Mouse (Mus musculus): ENCODE measurements around the gene Zfp583. TPM values are rescaled to one million over a fixed set of nuclear protein-coding genes. Genes with fewer than 3 reads are reported as not detected.
A peak's percentile ranks its signal among the peaks of the same experiment; 100 is the strongest.

The Zfp583 gene
- total RNA-seq, 2 experiments from 2014 or later: 0.31 to 1.2 TPM

DNA sequence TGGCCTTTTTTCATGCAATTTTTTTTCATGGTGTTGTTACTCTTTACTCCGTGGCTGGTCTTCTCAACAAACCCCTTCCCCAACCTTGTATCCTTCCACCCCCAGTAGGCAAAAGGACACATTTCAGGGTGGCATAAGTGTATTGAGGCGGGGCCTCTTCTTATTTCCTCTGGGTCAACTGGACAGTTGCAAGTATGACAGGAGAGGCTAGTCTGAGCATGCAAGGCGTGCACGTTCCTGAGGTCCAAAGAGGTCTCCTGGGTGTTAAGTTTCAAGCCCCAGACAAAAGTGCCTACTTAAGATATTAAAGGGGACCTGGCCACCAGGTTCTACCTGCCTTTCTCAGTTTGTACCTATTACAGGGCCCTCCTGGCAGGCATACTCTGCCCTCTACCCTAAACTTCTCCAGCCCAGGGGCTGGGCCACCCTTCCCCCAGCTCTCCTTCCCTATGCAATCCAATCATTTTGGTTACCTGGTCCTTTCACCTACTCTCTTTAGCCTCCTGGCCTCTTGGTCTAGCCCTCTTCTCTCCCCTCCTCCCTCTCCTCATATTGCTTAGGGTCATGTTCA, 46.6 kb downstream of the Zfp583 start:
- DNase-seq: no peak
- intact Hi-C loops (cut with DNase I): loop anchor here (5.0 to 10.0 kb wide), 3 partner anchors 80 to 1780 kb away; partner anchors contain the start of genes Fiz1, Ppp1r12c, Zfp524 and Zfp78
- TF ChIP-seq CTCF (IDR thresholded peaks at IDR 0.05): no peak
- Histone ChIP-seq H3K27ac (no peak overlapping the region), H3K4me3 (no peak overlapping the region)

DNA sequence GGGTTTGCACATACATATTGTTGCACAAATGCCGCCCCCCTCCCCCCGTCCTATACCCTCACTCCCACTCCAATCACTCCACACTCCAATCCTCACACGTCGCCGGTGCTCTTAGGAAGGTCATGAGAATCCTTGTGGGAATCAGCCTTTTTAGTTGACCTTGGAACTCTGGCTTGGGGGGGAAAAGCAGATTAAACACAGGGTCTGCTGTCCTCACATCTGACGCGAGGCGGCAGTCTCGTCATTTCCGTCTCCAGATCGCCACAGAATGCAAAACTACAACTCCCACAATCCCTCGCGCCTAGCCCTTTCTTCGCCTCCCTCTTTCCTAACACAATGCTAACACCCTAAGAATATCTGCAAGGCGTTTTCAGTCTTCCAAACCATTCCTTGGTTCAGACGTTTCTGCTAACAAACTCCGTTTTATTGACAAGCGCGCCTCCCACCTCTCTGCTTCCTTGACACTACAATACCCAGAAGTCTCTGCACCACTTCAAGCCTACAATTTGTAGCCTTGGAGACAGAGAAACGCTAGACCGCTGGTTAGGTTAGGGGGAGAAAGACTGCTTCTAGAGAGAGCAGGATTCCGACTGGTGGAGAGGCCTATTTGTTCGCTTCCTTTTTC, 47.5 kb downstream of the Zfp583 start:
- peak; percentile 82 for DNase-seq
- peak; percentile 49 for TF ChIP-seq CTCF (IDR thresholded peaks at IDR 0.05)
- intact Hi-C loops (cut with DNase I): loop anchor here (2.0 to 10.0 kb wide), 3 partner anchors 43 to 1779 kb away; partner anchors contain the start of genes Ppp1r12c and Zfp78
- peak overlapping the region; percentile 94 for H3K27ac ChIP-seq
- peak overlapping the region; percentile 81 for H3K4me3 ChIP-seq

DNA sequence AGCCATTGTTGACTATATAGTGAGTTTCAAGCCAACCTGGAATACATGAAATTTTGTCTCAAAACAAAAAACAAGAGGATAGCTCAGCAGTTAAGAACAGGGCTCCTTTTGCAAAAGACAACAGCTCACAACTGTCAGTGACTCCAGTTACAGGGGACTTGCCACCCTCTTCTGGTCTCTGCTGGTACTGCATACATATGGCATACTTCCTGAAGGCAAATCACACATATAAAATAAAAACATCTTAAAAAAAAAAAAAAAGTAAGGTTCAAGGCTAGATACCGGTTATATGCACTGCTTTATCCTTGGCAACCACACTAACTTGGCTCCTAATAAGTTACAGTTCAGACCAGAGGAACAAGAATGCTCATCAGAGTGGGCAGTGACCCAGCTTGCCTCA, 48.3 kb downstream of the Zfp583 start:
- Histone ChIP-seq H3K4me3 (peak overlapping the region; percentile 81), H3K27ac (peak overlapping the region; percentile 94)
- DNase-seq: peak; percentile 60
- intact Hi-C loops (cut with DNase I): loop anchor here (2.0 to 10.0 kb wide), 3 partner anchors 42 to 1778 kb away; partner anchors contain the start of genes Ppp1r12c and Zfp78
- peak; percentile 73 for TF ChIP-seq CTCF (IDR thresholded peaks at IDR 0.05)

- no peak overlapping the region for H3K27ac ChIP-seq
- no peak for TF ChIP-seq CTCF (IDR thresholded peaks at IDR 0.05)
- intact Hi-C loops (cut with DNase I): no loop called here
- H3K4me3 ChIP-seq: no peak overlapping the region
- no peak for DNase-seq
Measured at GRCm38 (mm10) chr7:6277906-6278305, 53.2 kb downstream of the Zfp583 start.

GRCm38 (mm10) chr7:6265695-6266094, 65.4 kb downstream of the Zfp583 start:
- intact Hi-C loops (cut with DNase I): no loop called here
- no peak for DNase-seq
- peak; percentile 61 for TF ChIP-seq CTCF (IDR thresholded peaks at IDR 0.05)
- H3K4me3 ChIP-seq: no peak overlapping the region
- H3K27ac ChIP-seq: no peak overlapping the region

Other genes starting within 250 kb of the Zfp583 start
- gene Zfp787, start 175.3 kb downstream of the Zfp583 start, total RNA-seq (2021): 10 to 100 TPM; 28.3 to 28.4 TPM
- gene Zfp444, start 159.1 kb downstream of the Zfp583 start, total RNA-seq (2021): 1 to 10 TPM; 7.4 to 9.1 TPM
- gene Galp, start 134.2 kb downstream of the Zfp583 start, total RNA-seq (2021): not detected
- not detected for gene Zscan5b, start 109.0 kb downstream of the Zfp583 start, total RNA-seq (2021)
- not detected for gene Epp13, start 78.6 kb downstream of the Zfp583 start, total RNA-seq (2021)
- gene Zfp667, start 44.7 kb downstream of the Zfp583 start, total RNA-seq (2021): 1 to 10 TPM; 3.2 to 3.8 TPM
- gene Gm3854, start 12.5 kb upstream of the Zfp583 start, total RNA-seq (2021): under 1 TPM; 0.45 to 0.51 TPM
- 1 to 10 TPM; 2.1 to 2.4 TPM for gene Zfp78, start 32.0 kb upstream of the Zfp583 start, total RNA-seq (2021)
- 1 to 10 TPM in 1 of 2 experiments, under 1 TPM in 1; 0.75 to 1.2 TPM for gene Zfp28, start 52.0 kb upstream of the Zfp583 start, total RNA-seq (2021)
- under 1 TPM; 0.45 to 0.77 TPM for gene Smim17, start 67.4 kb upstream of the Zfp583 start, total RNA-seq (2021)
- not detected for gene Gm20715, start 79.0 kb upstream of the Zfp583 start, total RNA-seq (2021)
- gene Olfr1344, start 107.4 kb upstream of the Zfp583 start, total RNA-seq (2021): not detected
- not detected for gene Olfr1336, start 124.9 kb upstream of the Zfp583 start, total RNA-seq (2021)
- gene Olfr1346, start 135.8 kb upstream of the Zfp583 start, total RNA-seq (2021): not detected
- not detected for gene Olfr5, start 155.7 kb upstream of the Zfp583 start, total RNA-seq (2021)
- gene Olfr1347, start 168.5 kb upstream of the Zfp583 start, total RNA-seq (2021): not detected
- not detected for gene Olfr1348, start 177.5 kb upstream of the Zfp583 start, total RNA-seq (2021)
- not detected for gene Olfr1349, start 191.7 kb upstream of the Zfp583 start, total RNA-seq (2021)
- gene Olfr1350, start 233.6 kb upstream of the Zfp583 start, total RNA-seq (2021): not detected